Mouse (Mus musculus): ENCODE data around the gene Ccdc154.
"Not testable (repeated sequence)": the region's sequence is repeated elsewhere in the genome, so short reads cannot be mapped to it uniquely, and the experiment has no call there.

Ccdc154 gene

DNA sequence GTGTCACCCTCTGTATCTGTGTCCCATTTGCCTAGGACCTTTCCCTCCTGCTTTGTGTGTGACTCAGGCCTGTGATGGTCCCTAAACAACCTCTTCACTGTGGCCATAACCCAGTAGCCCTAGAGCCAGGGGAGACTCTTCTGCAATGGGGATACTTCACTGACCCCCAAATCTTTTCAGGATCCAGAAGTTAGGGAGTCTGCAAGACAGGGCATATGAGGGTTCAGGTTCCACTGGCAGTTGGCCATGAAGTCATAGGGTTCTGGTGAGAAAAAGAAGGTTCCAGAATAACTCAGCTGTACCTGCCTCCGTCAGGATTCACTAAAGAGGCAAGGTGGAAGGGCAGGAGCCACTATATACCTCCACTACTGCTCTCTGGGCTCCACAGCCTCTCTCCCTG lies at the start of gene Ccdc154:
Gene Ccdc154 (plus strand): TSS at position 301 of the 400 bp plus-strand sequence.
- no peak for DNase-seq (ENCODE audit: low spot score)

- no peak for DNase-seq (ENCODE audit: low spot score)
These were observed 47.2 kb upstream of the Ccdc154 start for GRCm38 (mm10) chr17:25114908-25115645.

GRCm38 (mm10) chr17:25115664-25116432 lies 46.4 kb upstream of the Ccdc154 start, which contains the start of gene Telo2:
Gene Telo2 (minus strand): TSS chr17:25115967.
- peak; percentile 93 for DNase-seq (ENCODE audit: low spot score)

GRCm38 (mm10) chr17:25117263-25117662 lies 45.0 kb upstream of the Ccdc154 start:
- peak; percentile 18 for DNase-seq (ENCODE audit: low spot score)

- DNase-seq (ENCODE audit: low spot score) = no peak
These were observed 41.9 kb upstream of the Ccdc154 start, which contains the start of gene Ptx4 for GRCm38 (mm10) chr17:25120406-25120805. Gene Ptx4 (plus strand): TSS chr17:25120760.

- no peak for DNase-seq (ENCODE audit: low spot score)
These were observed 38.3 kb upstream of the Ccdc154 start for GRCm38 (mm10) chr17:25123979-25124378.

- not testable (repeated sequence) for DNase-seq (ENCODE audit: low spot score)
These were observed 36.7 kb upstream of the Ccdc154 start for GRCm38 (mm10) chr17:25125442-25126060.

DNA sequence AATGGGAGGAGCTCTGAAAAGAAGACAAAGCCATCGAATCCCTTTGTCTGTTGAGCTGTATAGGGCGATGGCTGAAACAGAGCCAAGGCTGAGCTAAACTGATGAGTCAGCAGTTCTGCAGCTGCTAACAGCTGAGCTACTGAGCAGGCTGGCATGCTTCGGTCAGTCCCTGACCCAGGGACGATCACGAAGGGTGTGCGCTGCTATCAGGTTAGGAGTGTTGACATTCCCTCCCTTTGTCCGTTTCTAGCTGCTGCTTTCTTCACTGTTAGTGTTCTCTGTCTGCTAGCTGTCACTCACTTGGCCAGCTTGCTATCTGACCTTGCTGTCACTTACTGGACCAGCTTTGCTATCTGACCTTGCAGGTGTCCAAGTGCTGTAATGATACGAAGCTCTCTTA lies 35.2 kb upstream of the Ccdc154 start:
- DNase-seq (ENCODE audit: low spot score) = no peak

DNA sequence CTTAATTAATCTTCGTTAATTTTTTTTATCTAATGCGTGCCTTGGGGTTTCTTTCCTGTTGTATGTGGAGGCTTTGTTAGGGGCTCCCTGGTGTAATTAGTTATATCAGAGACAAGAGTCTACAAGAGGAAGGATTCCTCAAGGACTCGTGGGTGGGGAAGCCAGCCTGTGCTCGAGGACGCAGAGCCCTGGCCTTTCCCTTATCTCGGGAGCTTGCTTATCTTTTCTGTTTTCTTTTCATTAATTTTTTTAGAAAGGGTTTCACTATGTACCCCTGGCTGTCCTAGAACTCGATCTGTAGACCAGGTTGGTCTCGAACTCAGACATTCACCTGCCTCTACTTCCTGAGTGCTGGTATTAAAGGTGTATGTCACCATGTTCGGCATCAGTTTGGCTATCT lies 34.6 kb upstream of the Ccdc154 start:
- no peak for DNase-seq (ENCODE audit: low spot score)

- DNase-seq (ENCODE audit: low spot score) = no peak
These were observed 32.2 kb upstream of the Ccdc154 start for GRCm38 (mm10) chr17:25130060-25130459.

- DNase-seq (ENCODE audit: low spot score) = peak; percentile 88
These were observed 29.0 kb upstream of the Ccdc154 start, which contains the start of gene Clcn7 for GRCm38 (mm10) chr17:25133275-25133698. Gene Clcn7 (plus strand): TSS chr17:25133391.

DNA sequence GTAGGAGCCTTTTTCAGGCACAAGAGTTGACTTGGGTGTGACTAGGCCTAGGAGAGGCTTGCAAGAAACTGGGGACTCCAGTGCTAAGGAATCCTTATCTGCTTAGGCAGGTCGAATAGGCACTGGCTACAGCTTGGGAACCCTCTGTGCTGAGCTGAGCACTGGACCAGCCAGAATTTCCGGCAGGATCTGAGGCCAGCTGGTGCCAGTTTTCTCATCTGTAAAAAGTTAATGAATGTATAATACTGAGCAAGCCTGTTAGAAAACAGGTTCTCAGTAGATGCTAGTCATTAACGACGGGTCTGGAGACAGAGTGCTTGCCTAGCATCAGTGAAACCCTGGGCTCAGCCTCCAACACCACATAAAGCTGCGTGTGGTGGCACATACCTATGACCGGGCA lies 26.6 kb upstream of the Ccdc154 start:
- DNase-seq (ENCODE audit: low spot score) = no peak

DNA sequence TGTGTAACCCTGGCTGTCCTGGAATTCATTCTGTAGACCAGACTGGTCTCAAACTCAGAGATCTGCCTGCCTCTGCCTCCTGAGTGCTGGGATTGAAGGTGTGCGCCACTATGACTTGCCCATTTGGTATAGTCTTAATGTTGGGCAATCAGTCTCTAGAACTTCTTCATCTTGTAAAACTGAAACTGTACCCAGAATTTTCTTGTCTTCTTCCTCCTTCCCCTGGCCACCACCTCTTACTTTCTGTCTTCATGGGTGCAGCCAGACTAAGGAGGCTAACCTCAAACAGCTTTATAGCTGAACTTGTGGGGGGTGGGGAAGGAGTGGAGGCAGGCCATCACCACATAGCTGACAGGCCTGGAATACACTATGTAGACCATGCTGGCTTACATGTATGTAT lies 23.5 kb upstream of the Ccdc154 start:
- DNase-seq (ENCODE audit: low spot score) = no peak

DNA sequence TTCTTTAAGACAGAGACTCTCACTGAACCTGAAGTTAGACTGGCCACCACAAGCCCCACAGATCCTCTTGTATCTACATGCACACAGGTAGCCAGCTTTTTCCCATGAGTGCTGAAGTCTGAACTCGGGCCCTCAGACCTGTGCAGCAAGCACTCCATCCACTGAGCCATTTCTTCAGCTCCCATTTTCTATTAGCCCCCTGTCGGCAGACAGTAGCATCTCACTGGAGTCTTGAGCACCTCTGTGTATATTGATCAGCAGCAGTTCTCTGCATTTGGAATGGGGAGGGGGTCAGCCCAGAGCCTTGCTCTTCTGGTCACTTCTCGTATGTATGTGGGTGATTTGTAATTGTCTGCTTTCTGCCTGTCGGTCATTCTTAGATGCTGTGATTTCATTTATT lies 22.3 kb upstream of the Ccdc154 start:
- DNase-seq (ENCODE audit: low spot score) = no peak

- no peak for DNase-seq (ENCODE audit: low spot score)
These were observed 1.1 kb downstream of the Ccdc154 start for GRCm38 (mm10) chr17:25163387-25163786.

DNA sequence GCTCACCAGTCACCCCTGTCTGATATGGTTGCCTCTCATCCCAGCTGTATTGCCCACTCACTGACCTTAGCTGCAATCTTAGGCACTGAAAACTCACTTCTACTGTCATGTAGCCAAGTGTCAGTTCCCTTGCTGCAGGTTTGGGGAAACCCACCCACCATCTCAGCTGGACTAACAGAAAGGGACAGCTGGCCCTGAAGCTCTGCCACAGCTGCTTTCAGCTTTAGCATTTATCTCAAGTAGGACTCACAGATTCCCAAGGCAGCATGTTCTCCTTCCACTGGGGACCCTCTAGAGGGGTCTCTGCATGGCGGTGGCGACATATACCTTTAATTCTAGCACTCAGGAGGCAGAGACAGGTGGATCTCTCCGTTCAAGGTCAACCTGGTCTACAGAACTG lies 2.5 kb downstream of the Ccdc154 start:
- no peak for DNase-seq (ENCODE audit: low spot score)

DNA sequence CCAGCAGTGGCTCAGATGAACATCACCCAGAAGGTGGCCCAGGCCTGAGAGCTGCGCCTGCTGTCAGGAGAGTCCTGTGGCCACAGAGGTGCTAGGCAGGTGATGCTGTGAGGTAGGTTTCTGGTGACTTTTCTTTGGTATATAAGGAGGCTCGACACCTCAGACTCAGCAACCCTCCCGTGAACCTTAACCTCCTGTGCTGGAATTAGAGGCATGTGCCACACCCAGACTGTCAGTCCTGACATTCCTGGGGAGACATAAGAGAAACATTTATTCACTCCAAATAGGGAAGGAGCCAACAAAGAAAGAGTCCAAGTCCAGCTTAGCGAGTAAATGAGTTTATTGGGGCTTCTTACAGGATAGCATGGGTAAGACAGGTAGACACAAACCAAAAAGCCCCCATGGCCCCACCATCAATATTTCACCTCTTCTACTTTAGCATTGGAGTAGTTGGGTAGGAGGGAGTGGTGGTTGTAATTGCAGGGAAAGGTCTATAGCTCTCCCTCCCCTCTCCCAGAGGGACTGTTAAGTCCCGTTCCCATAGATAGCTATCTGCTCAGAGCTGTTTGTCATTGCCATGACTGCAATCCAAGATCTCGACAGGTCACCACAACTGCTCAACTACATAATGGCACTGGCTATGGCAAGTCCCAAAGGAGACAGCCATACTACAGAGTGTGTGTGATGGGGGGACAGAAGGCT lies 3.9 kb downstream of the Ccdc154 start:
- DNase-seq (ENCODE audit: low spot score) = no peak

GRCm38 (mm10) chr17:25169706-25170105 lies 7.4 kb downstream of the Ccdc154 start:
- no peak for DNase-seq (ENCODE audit: low spot score)

- no peak for DNase-seq (ENCODE audit: low spot score)
These were observed 10.3 kb downstream of the Ccdc154 start for GRCm38 (mm10) chr17:25172558-25172957.

- DNase-seq (ENCODE audit: low spot score) = peak; percentile 24
These were observed 13.2 kb downstream of the Ccdc154 start, which contains the start of gene Gm38655 for GRCm38 (mm10) chr17:25175411-25175810. Gene Gm38655 (minus strand): TSS chr17:25175471.

DNA sequence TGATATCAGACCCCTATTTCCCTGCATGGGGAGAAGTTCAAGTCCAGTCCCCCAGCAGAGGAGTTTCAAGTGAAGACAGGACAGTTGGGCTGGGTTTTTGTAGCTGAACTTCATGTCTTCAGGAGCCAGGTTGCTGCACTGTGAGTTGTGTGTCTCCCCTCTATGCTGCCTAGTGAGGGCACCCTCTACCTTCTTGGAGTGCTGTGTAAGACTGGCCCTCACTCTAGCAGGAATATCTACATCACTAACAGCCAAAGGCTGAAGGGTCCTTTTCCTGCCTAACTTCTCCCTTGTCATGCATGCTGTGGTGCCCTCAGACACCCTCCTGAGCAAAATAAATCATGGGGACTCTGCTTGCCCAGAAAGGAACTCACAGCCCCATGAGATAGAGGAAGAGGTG lies 21.0 kb downstream of the Ccdc154 start:
- no peak for DNase-seq (ENCODE audit: low spot score)

DNA sequence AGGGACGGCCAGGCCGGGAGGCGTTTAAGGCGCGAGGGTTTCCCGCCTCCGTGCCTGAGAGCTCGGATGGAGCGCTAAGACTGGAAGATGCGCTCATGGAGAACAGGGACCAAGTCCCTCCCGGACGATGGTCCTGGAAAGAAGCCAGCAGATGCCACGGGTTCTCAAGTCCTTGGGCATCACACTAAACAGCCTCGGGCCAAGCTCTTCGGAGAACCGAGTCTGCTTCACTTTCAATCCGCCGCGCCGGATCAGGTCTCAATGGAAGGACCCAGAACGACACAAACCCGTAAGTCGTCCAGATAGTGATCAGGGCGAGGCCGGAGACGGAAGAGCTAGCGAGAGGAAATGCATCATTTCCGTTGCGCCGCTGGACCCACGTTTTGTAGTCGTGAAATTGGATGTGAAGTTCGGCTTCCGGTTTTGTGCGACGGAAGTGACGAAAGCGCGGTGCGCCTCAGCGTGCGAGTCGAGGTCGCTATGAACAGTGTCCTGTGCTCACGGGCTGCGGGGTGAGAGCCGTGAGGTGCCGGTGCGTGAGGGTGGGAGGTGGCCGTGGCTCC lies 21.9 kb downstream of the Ccdc154 start, which contains the start of gene BC003965:
Gene BC003965 (plus strand): TSS at position 426 of the 563 bp plus-strand sequence.
- DNase-seq (ENCODE audit: low spot score) = peak; percentile 98
